ENCODE assay signal across 20 mouse cellular contexts in genomic region chr11:24843839-24844738, GRCm38 (mm10).
A peak's percentile ranks its signal among the peaks of the same experiment; 100 is the strongest.
DNase-seq lines count a peak whose midpoint lies in the region; ATAC-seq and TF ChIP-seq lines count a peak whose summit lies in the region.
"Had no signal": no experiment of that assay in that cellular context is flagged by ENCODE, and none has a peak within 500 bp of the region (broad histone marks: within the 10 kb centered on the region; RNA-seq: fewer than 3 reads in every experiment).

No protein-coding gene starts in this region.

- no peak for TF ChIP-seq CTCF in lung, adult 2 months (IDR thresholded peaks at IDR 0.05; ENCODE audit: insufficient read depth, low read length)
- TF ChIP-seq CTCF in brain, embryonic 14.5 days (IDR thresholded peaks at IDR 0.05; ENCODE audit: borderline replicate concordance, extremely low read depth, insufficient read depth, insufficient read length), result no peak

- 29% methylated on average over 2 of the region's 2 CpGs for WGBS in lung, embryonic 16.5 days
- 46% methylated on average over 2 of the region's 2 CpGs for WGBS in lung, adult 2 months

- no peaks in the 10 kb centered on the region for H3K36me3 ChIP-seq in lung, embryonic 16.5 days (ENCODE audit: control insufficient read depth, insufficient read depth, low read length)
- H3K36me3 ChIP-seq: heart, embryonic 15.5 days; midbrain, embryonic 15.5 days had no signal

- no peaks in the 10 kb centered on the region for H3K9me3 ChIP-seq in lung, embryonic 16.5 days (ENCODE audit: control insufficient read depth, low read length)
- H3K9me3 ChIP-seq: heart, embryonic 15.5 days; midbrain, embryonic 15.5 days had no signal

- DNase-seq in frontal cortex, postnatal 25 days (ENCODE audit: low spot score in 2 of 2), result no peak
- DNase-seq in lung, adult 2 months, result no peak
- DNase-seq in brain, embryonic 14.5 days (ENCODE audit: low read depth), result peak; percentile 47
- DNase-seq in lung, postnatal 36 days, result peak; percentile 3
- DNase-seq in c-Kit-positive CD71-positive TER-119-positive erythroid progenitor cells, embryonic 14.5 days (ENCODE audit: low spot score), result no peak
- DNase-seq: adrenal gland, postnatal 10 days; B cell, adult 2 months; cerebellum, adult 2 months; embryo, embryonic 11 days; heart, adult 18-20 months; kidney, adult 8-10 months; kidney, postnatal 36 days; layer of hippocampus, adult 9-11 months had no signal

- no peak overlapping the region for H3K4me3 ChIP-seq in lung, embryonic 16.5 days (ENCODE audit: low read length)
- no peak overlapping the region for H3K4me3 ChIP-seq in lung, adult 2 months (replicated peaks; ENCODE audit: extremely low read depth, low read depth, low read length)
- H3K4me3 ChIP-seq: erythroblast, embryonic 14.5 days; heart, embryonic 15.5 days; midbrain, embryonic 15.5 days had no signal

- no peak overlapping the region for H3K4me2 ChIP-seq in lung, embryonic 16.5 days (ENCODE audit: low read depth, low read length)
- H3K4me2 ChIP-seq: heart, embryonic 15.5 days; midbrain, embryonic 15.5 days had no signal

- no peak for TF ChIP-seq POLR2A in lung, adult 2 months (IDR thresholded peaks at IDR 0.05; ENCODE audit: borderline replicate concordance, extremely low read depth, low read depth, low read length)
- no peak for TF ChIP-seq POLR2A in brain, embryonic 14.5 days (IDR thresholded peaks at IDR 0.05; ENCODE audit: borderline replicate concordance, extremely low read depth, insufficient read depth, insufficient read length, poor library complexity, severe bottlenecking)

- ATAC-seq in frontal cortex, adult (ENCODE audit: low TSS enrichment), result peak; percentile 82
- ATAC-seq in lung, embryonic 16.5 days (ENCODE audit: low read depth), result peak; percentile 79
- ATAC-seq: forebrain, embryonic 16.5 days; midbrain, embryonic 15.5 days had no signal

- 0 out of 2 replicates have a peak overlapping the region, but pooled peaks have one; percentile 32 for H3K27ac ChIP-seq in lung, embryonic 16.5 days (ENCODE audit: low read length)
- H3K27ac ChIP-seq: heart, embryonic 15.5 days; macrophage; midbrain, embryonic 15.5 days had no signal

- H3K4me1 ChIP-seq in lung, embryonic 16.5 days (replicated peaks; ENCODE audit: control insufficient read depth, insufficient read depth, low read length), result 0 out of 2 replicates have a peak, but pooled peaks cover 3% of the 10 kb centered on the region
- H3K4me1 ChIP-seq in lung, adult 2 months (ENCODE audit: control insufficient read depth, insufficient read depth, low read length), result no peaks in the 10 kb centered on the region
- H3K4me1 ChIP-seq: heart, embryonic 15.5 days; midbrain, embryonic 15.5 days had no signal

- no peaks in the 10 kb centered on the region for H3K27me3 ChIP-seq in lung, embryonic 16.5 days (ENCODE audit: control insufficient read depth, insufficient read depth, low read depth, low read length)
- H3K27me3 ChIP-seq: heart, embryonic 15.5 days; midbrain, embryonic 15.5 days had no signal

- no peak overlapping the region for H3K9ac ChIP-seq in lung, embryonic 16.5 days (ENCODE audit: low read length)
- H3K9ac ChIP-seq: heart, embryonic 15.5 days; midbrain, embryonic 15.5 days had no signal

Comparison
In these comparisons a context has a peak if more than half of its experiments do, and no peak if none do; other contexts are left out.
1. DNase-seq: peak in brain, embryonic 14.5 days (single experiment) and lung, postnatal 36 days (single experiment); none in frontal cortex, postnatal 25 days (0 of 2), lung, adult 2 months (single experiment) and c-Kit-positive CD71-positive TER-119-positive erythroid progenitor cells, embryonic 14.5 days (single experiment).